Mouse (Mus musculus) ovary, adult 18-20 months (tissue): Measurements from ENCODE around the gene Ankrd24.
"Not testable (repeated sequence)": the region's sequence is repeated elsewhere in the genome, so short reads cannot be mapped to it uniquely, and the experiment has no call there.

Experiments used
- DNase-seq: peaks from one replicate; pipeline ENCODE4 v3.0.0; 2022; ENCODE audit warnings: low spot score, mixed read lengths

The Ankrd24 gene

GRCm38 (mm10) chr10:81644162-81644561 is 15.8 kb downstream of the Ankrd24 start:
- no peak for DNase-seq

GRCm38 (mm10) chr10:81644716-81645115 is 16.4 kb downstream of the Ankrd24 start:
- no peak for DNase-seq

GRCm38 (mm10) chr10:81645391-81645790 is 17.1 kb downstream of the Ankrd24 start:
- no peak for DNase-seq

- no peak for DNase-seq
Observed at GRCm38 (mm10) chr10:81646015-81646555, 17.7 kb downstream of the Ankrd24 start.

- DNase-seq = peak; percentile 69
Observed at GRCm38 (mm10) chr10:81648803-81649775, 20.7 kb downstream of the Ankrd24 start, which contains the start of gene Gm10778. Gene Gm10778, plus strand, starts transcription at chr10:81649059.

GRCm38 (mm10) chr10:81655178-81655577 is 26.8 kb downstream of the Ankrd24 start:
- no peak for DNase-seq

- DNase-seq = no peak
Observed at GRCm38 (mm10) chr10:81656174-81656573, 27.8 kb downstream of the Ankrd24 start.

- DNase-seq = not testable (repeated sequence)
Observed at GRCm38 (mm10) chr10:81687114-81687513, 58.8 kb downstream of the Ankrd24 start.
